Mouse (Mus musculus) forebrain, embryonic 16.5 days (tissue): ENCODE data around the gene Hip1r. TPM values are rescaled to one million over a fixed set of nuclear protein-coding genes. Genes with fewer than 3 reads are reported as not detected.

Experiments
- microRNA-seq: library from miRNA; unstranded; fragments of <30 nt; microRNA quantifications from one replicate; pipeline ENCODE4, GENCODE M21; 2017
- polyA plus RNA-seq: library from polyadenylated mRNA; unstranded; fragments of >200 nt; fragmentation: Nextera tagmentation; extraction: Ambion mirVana; gene quantifications from 2 replicates; pipeline ENCODE4 v1.2.1, GENCODE M21; 2015

Gene Hip1r
- polyA plus RNA-seq, 1 experiment from 2014 or later, result 35.7 TPM

Small RNA genes lying within 50 kb of the gene (microRNA-seq; reads per million reads assigned to microRNA genes)
- gene Mir7032, result not detected

Other genes with a start within 250 kb of the Hip1r start
- 145 and 163 TPM in 2 replicates for gene Rsrc2, start 224.2 kb upstream of the Hip1r start, polyA plus RNA-seq
- 12.6 and 12.8 TPM in 2 replicates for gene Kntc1, start 223.9 kb upstream of the Hip1r start, polyA plus RNA-seq
- gene Hcar2, start 108.1 kb upstream of the Hip1r start, polyA plus RNA-seq, result not detected in 2 replicates
- gene Hcar1, start 93.6 kb upstream of the Hip1r start, polyA plus RNA-seq, result 0.54 and 0.58 TPM in 2 replicates
- gene Denr, start 66.5 kb upstream of the Hip1r start, polyA plus RNA-seq, result 127 and 129 TPM in 2 replicates
- gene Gm43518, start 46.2 kb upstream of the Hip1r start, polyA plus RNA-seq, result 2.3 and 2.4 TPM in 2 replicates
- gene Ccdc62, start 42.9 kb upstream of the Hip1r start, polyA plus RNA-seq, result 3.0 and 4.9 TPM in 2 replicates
- 104 and 112 TPM in 2 replicates for gene Vps37b, start 58.6 kb downstream of the Hip1r start, polyA plus RNA-seq
- 11.3 and 13.4 TPM in 2 replicates for gene Abcb9, start 122.2 kb downstream of the Hip1r start, polyA plus RNA-seq
- 37.4 and 38.6 TPM in 2 replicates for gene Ogfod2, start 138.7 kb downstream of the Hip1r start, polyA plus RNA-seq
- 66.1 and 71.0 TPM in 2 replicates for gene Arl6ip4, start 142.5 kb downstream of the Hip1r start, polyA plus RNA-seq